Mouse (Mus musculus) kidney, embryonic 14.5 days (tissue): Measurements from ENCODE around the gene Actr2. TPM values are rescaled to one million over a fixed set of nuclear protein-coding genes. Genes with fewer than 3 reads are reported as not detected.

Experiments used
- ATAC-seq: fragments of 200-750 bp; cut with Nextera tagmentation; 2 replicates; pipeline ENCODE4 v1.8.0; 2017; ENCODE audit warnings: moderate number of reproducible peaks, mild to moderate bottlenecking, moderate TSS enrichment, moderate library complexity; ENCODE audit not compliant: low FRiP score, low TSS enrichment
- H3K27ac ChIP-seq: fragments of 300-500 bp; sonication (generic); 2 replicates; pipeline ENCODE4 v1.5.1; 2014; ENCODE audit warnings: low read depth, mild to moderate bottlenecking, low read length, moderate library complexity, mixed read lengths
- H3K27me3 ChIP-seq: fragments of 300-500 bp; sonication (generic); 2 replicates; pipeline ENCODE4 v1.6.1; 2014; ENCODE audit warnings: mild to moderate bottlenecking, low read length; ENCODE audit not compliant: control insufficient read depth, insufficient read depth
- H3K36me3 ChIP-seq: fragments of 300-500 bp; sonication (generic); 2 replicates; pipeline ENCODE4 v1.6.1; 2014; ENCODE audit warnings: low read length, mixed read lengths; ENCODE audit not compliant: control insufficient read depth, insufficient read depth
- H3K4me1 ChIP-seq: fragments of 300-500 bp; sonication (generic); 2 replicates; pipeline ENCODE4 v1.6.1; 2014; ENCODE audit warnings: low read length, mixed read lengths; ENCODE audit not compliant: control insufficient read depth, insufficient read depth
- H3K4me2 ChIP-seq: fragments of 300-500 bp; sonication (generic); replicated peaks from 2 replicates; pipeline ENCODE4 v1.6.1; 2014; ENCODE audit warnings: low read depth, mild to moderate bottlenecking, low read length
- H3K4me3 ChIP-seq: fragments of 300-500 bp; sonication (generic); 2 replicates; pipeline ENCODE4 v1.5.1; 2014; ENCODE audit warnings: mild to moderate bottlenecking, low read length
- H3K9ac ChIP-seq: fragments of 300-500 bp; sonication (generic); 2 replicates; pipeline ENCODE4 v1.6.1; 2014; ENCODE audit warnings: low read depth, mild to moderate bottlenecking, low read length, moderate library complexity
- H3K9me3 ChIP-seq: fragments of 300-500 bp; sonication (generic); 2 replicates; pipeline ENCODE4 v1.6.1; 2016; ENCODE audit warnings: low read length; ENCODE audit not compliant: control insufficient read depth
- WGBS: fragments of 180-500 bp; shearing (Covaris S2); extraction: QIAGEN DNeasy Blood & Tissue Kit; methylation state at CpG from one replicate; pipeline ENCODE4 v1.1.7; 2014; 5-methylcytosine and 5-hydroxymethylcytosine counted together
- polyA plus RNA-seq: library from polyadenylated mRNA; unstranded; fragments of >200 nt; fragmentation: Nextera tagmentation; extraction: Ambion mirVana; gene quantifications from 2 replicates; pipeline ENCODE4 v1.2.1, GENCODE M21; 2014

Gene Actr2
- polyA plus RNA-seq, 1 experiment from 2014 or later, result 71.5 TPM

- no peaks in the 10 kb centered on the region for H3K36me3 ChIP-seq
- no peak overlapping the region for H3K9ac ChIP-seq
- 46% methylated on average over 12 of the region's 12 CpGs for WGBS
- ATAC-seq, result peak; percentile 61
- H3K9me3 ChIP-seq, result 0 out of 2 replicates have a peak, but pooled peaks cover 4% of the 10 kb centered on the region
- no peaks in the 10 kb centered on the region for H3K4me1 ChIP-seq
- no peak overlapping the region for H3K27ac ChIP-seq
- no peak overlapping the region; the same call in 1 of the 2 replicates for H3K4me2 ChIP-seq
- no peak overlapping the region for H3K4me3 ChIP-seq
- H3K27me3 ChIP-seq, result no peaks in the 10 kb centered on the region
Observed at GRCm38 (mm10) chr11:20132955-20133562, 20.3 kb upstream of the Actr2 start.

- Histone ChIP-seq H3K9me3 (0 out of 2 replicates have a peak, but pooled peaks cover 4% of the 10 kb centered on the region), H3K9ac (no peak overlapping the region), H3K27me3 (no peaks in the 10 kb centered on the region), H3K36me3 (no peaks in the 10 kb centered on the region), H3K4me3 (no peak overlapping the region), H3K4me2 (no peak overlapping the region), H3K27ac (no peak overlapping the region), H3K4me1 (no peaks in the 10 kb centered on the region)
- 77% methylated on average over 10 of the region's 10 CpGs for WGBS
- no peak for ATAC-seq
Observed at GRCm38 (mm10) chr11:20126673-20127516, 14.2 kb upstream of the Actr2 start.

- H3K27me3 ChIP-seq, result no peaks in the 10 kb centered on the region
- 0 out of 2 replicates have a peak, but pooled peaks cover 4% of the 10 kb centered on the region for H3K9me3 ChIP-seq
- no peak overlapping the region for H3K4me3 ChIP-seq
- no peaks in the 10 kb centered on the region for H3K36me3 ChIP-seq
- ATAC-seq, result no peak
- no peak overlapping the region for H3K27ac ChIP-seq
- no peak overlapping the region for H3K9ac ChIP-seq
- WGBS, result 67% methylated on average over 1 of the region's 1 CpGs
- H3K4me1 ChIP-seq, result no peaks in the 10 kb centered on the region
- H3K4me2 ChIP-seq, result no peak overlapping the region
Observed at GRCm38 (mm10) chr11:20125423-20125822, 12.7 kb upstream of the Actr2 start.

- no peaks in the 10 kb centered on the region for H3K9me3 ChIP-seq
- H3K36me3 ChIP-seq, result no peaks in the 10 kb centered on the region
- H3K4me2 ChIP-seq, result no peak overlapping the region
- H3K27ac ChIP-seq, result no peak overlapping the region
- 95% methylated on average over 4 of the region's 4 CpGs for WGBS
- H3K27me3 ChIP-seq, result no peaks in the 10 kb centered on the region
- H3K4me3 ChIP-seq, result no peak overlapping the region
- peaks cover 5% of the 10 kb centered on the region; the same call in 1 of the 2 replicates for H3K4me1 ChIP-seq
- ATAC-seq, result no peak
- H3K9ac ChIP-seq, result no peak overlapping the region
Observed at GRCm38 (mm10) chr11:20116701-20117100, 4.0 kb upstream of the Actr2 start.

- Histone ChIP-seq H3K36me3 (no peaks in the 10 kb centered on the region), H3K9me3 (no peaks in the 10 kb centered on the region), H3K9ac (no peak overlapping the region), H3K4me1 (peaks cover 10% of the 10 kb centered on the region; the same call in 1 of the 2 replicates), H3K4me2 (no peak overlapping the region), H3K4me3 (no peak overlapping the region), H3K27ac (no peak overlapping the region), H3K27me3 (no peaks in the 10 kb centered on the region)
- 74% methylated on average over 5 of the region's 5 CpGs for WGBS
- ATAC-seq, result no peak
Observed at GRCm38 (mm10) chr11:20116030-20116551, 3.4 kb upstream of the Actr2 start.

- H3K27me3 ChIP-seq, result no peaks in the 10 kb centered on the region
- no peaks in the 10 kb centered on the region; the same call in 1 of the 2 replicates for H3K36me3 ChIP-seq
- peak; percentile 78 for ATAC-seq
- peak overlapping the region; percentile 93 for H3K27ac ChIP-seq
- peaks cover 11% of the 10 kb centered on the region; the same call in 1 of the 2 replicates for H3K4me1 ChIP-seq
- WGBS, result under 1% methylated on average over 38 of the region's 50 CpGs
- H3K9ac ChIP-seq, result peak overlapping the region; percentile 87
- H3K9me3 ChIP-seq, result no peaks in the 10 kb centered on the region
- H3K4me3 ChIP-seq, result peak overlapping the region; percentile 83
- peak overlapping the region; percentile 72 for H3K4me2 ChIP-seq
Observed at GRCm38 (mm10) chr11:20112006-20112740, 540 bp downstream of the Actr2 start.

- Histone ChIP-seq H3K4me2 (no peak overlapping the region), H3K27me3 (no peaks in the 10 kb centered on the region), H3K9me3 (no peaks in the 10 kb centered on the region), H3K27ac (no peak overlapping the region), H3K9ac (no peak overlapping the region), H3K36me3 (no peaks in the 10 kb centered on the region; the same call in 1 of the 2 replicates), H3K4me1 (peaks cover 9% of the 10 kb centered on the region; the same call in 1 of the 2 replicates), H3K4me3 (no peak overlapping the region)
- no peak for ATAC-seq
- WGBS, result 97% methylated on average over 7 of the region's 7 CpGs
Observed at GRCm38 (mm10) chr11:20108151-20108550, 4.6 kb downstream of the Actr2 start.

GRCm38 (mm10) chr11:20107683-20108082, 5.0 kb downstream of the Actr2 start:
- Histone ChIP-seq H3K36me3 (no peaks in the 10 kb centered on the region; the same call in 1 of the 2 replicates), H3K9me3 (no peaks in the 10 kb centered on the region), H3K9ac (no peak overlapping the region), H3K4me3 (no peak overlapping the region), H3K4me2 (no peak overlapping the region), H3K27ac (no peak overlapping the region), H3K27me3 (no peaks in the 10 kb centered on the region), H3K4me1 (peaks cover 9% of the 10 kb centered on the region; the same call in 1 of the 2 replicates)
- no peak for ATAC-seq
- 88% methylated on average over 4 of the region's 4 CpGs for WGBS
